Mouse (Mus musculus): ENCODE results near the gene Acly.

The Acly gene

GRCm38 (mm10) chr11:100504990-100505660, 22.7 kb downstream of the Acly start:
- no peak for DNase-seq

GRCm38 (mm10) chr11:100501321-100501720, 26.5 kb downstream of the Acly start:
- no peak for DNase-seq

GRCm38 (mm10) chr11:100500651-100501050, 27.1 kb downstream of the Acly start:
- no peak for DNase-seq

GRCm38 (mm10) chr11:100500241-100500640, 27.6 kb downstream of the Acly start:
- no peak for DNase-seq

GRCm38 (mm10) chr11:100493771-100494170, 34.0 kb downstream of the Acly start:
- DNase-seq, result no peak

GRCm38 (mm10) chr11:100490951-100491350, 36.8 kb downstream of the Acly start:
- DNase-seq, result no peak

GRCm38 (mm10) chr11:100485801-100486538, 41.8 kb downstream of the Acly start:
- no peak for DNase-seq

- DNase-seq, result no peak
Measured at GRCm38 (mm10) chr11:100484461-100484860, 43.3 kb downstream of the Acly start.

- DNase-seq, result no peak
Measured at GRCm38 (mm10) chr11:100479152-100479551, 48.6 kb downstream of the Acly start.

- no peak for DNase-seq
Measured at GRCm38 (mm10) chr11:100476281-100476680, 51.5 kb downstream of the Acly start.

GRCm38 (mm10) chr11:100472935-100473295, 54.9 kb downstream of the Acly start:
- no peak for DNase-seq

GRCm38 (mm10) chr11:100472197-100472934, 55.4 kb downstream of the Acly start, which contains the start of gene Klhl11:
TSS of gene Klhl11 (minus strand) at chr11:100472741.
- peak; percentile 89 for DNase-seq

- no peak for DNase-seq
Measured at GRCm38 (mm10) chr11:100471352-100472196, 56.2 kb downstream of the Acly start.

- no peak for DNase-seq
Measured at GRCm38 (mm10) chr11:100465833-100466232, 62.0 kb downstream of the Acly start.

GRCm38 (mm10) chr11:100465229-100465792, 62.5 kb downstream of the Acly start:
- no peak for DNase-seq

- peak; percentile 68 for DNase-seq
Measured at GRCm38 (mm10) chr11:100462699-100463098, 65.1 kb downstream of the Acly start.

- DNase-seq, result no peak
Measured at GRCm38 (mm10) chr11:100457711-100458110, 70.1 kb downstream of the Acly start.

- DNase-seq, result no peak
Measured at GRCm38 (mm10) chr11:100457247-100457646, 70.6 kb downstream of the Acly start.

GRCm38 (mm10) chr11:100442625-100443024, 85.2 kb downstream of the Acly start:
- no peak for DNase-seq

GRCm38 (mm10) chr11:100441797-100442196, 86.0 kb downstream of the Acly start, which contains the start of the genes Nt5c3b and Klhl10:
TSS of gene Nt5c3b (minus strand) at chr11:100441808.
TSS of gene Klhl10 (plus strand) at chr11:100441917.
- DNase-seq, result no peak

GRCm38 (mm10) chr11:100440691-100441522, 86.9 kb downstream of the Acly start:
- peak; percentile 79 for DNase-seq
